Mouse (Mus musculus): ENCODE measurements at regions not wholly inside any gene's neighbourhood (a gene's known extent, or its start where the extent isn't known, plus 50 kb on each side); places are given as distances from the start of the nearest gene placed in this dataset.
A peak's percentile ranks its signal among the peaks of the same experiment; 100 is the strongest.

- WGBS = 3% methylated on average over 14 of the region's 14 CpGs
- Histone ChIP-seq H3K27me3 (ENCODE audit: insufficient read depth, low read length) (peaks cover 94% of the 10 kb centered on the region), H3K4me2 (ENCODE audit: low read length) (peak overlapping the region; percentile 37; the same call in 1 of the 2 replicates), H3K36me3 (ENCODE audit: insufficient read depth, low read length) (no peaks in the 10 kb centered on the region), H3K4me3 (replicated peaks; ENCODE audit: low read depth, low read length) (peak overlapping the region; percentile 24; the same call in 1 of the 2 replicates), H3K9me3 (replicated peaks; ENCODE audit: low read length) (no peaks in the 10 kb centered on the region), H3K9ac (ENCODE audit: low read depth, low read length) (no peak overlapping the region), H3K27ac (no peak overlapping the region), H3K4me1 (replicated peaks; ENCODE audit: insufficient read depth, low read length) (peaks cover 4% of the 10 kb centered on the region; the same call in 1 of the 2 replicates)
- TF ChIP-seq CTCF (IDR thresholded peaks at IDR 0.05; ENCODE audit: low read depth) = no peak
- ATAC-seq (replicated peaks; ENCODE audit: low FRiP score, low read depth) (no peak), DNase-seq (ENCODE audit: low spot score) (no peak)
Measured at GRCm38 (mm10) chr13:83721563-83721962, 217.7 kb downstream of the Mef2c start.

GRCm38 (mm10) chr13:83722241-83722640 is 218.4 kb downstream of the Mef2c start:
- DNase-seq (ENCODE audit: low spot score) (no peak), ATAC-seq (replicated peaks; ENCODE audit: low FRiP score, low read depth) (no peak)
- no peaks in the 10 kb centered on the region for H3K9me3 ChIP-seq (replicated peaks; ENCODE audit: low read length)
- no peak overlapping the region for H3K27ac ChIP-seq
- no peak overlapping the region for H3K4me3 ChIP-seq (replicated peaks; ENCODE audit: low read depth, low read length)
- H3K4me2 ChIP-seq (ENCODE audit: low read length) = no peak overlapping the region
- peaks cover 94% of the 10 kb centered on the region for H3K27me3 ChIP-seq (ENCODE audit: insufficient read depth, low read length)
- TF ChIP-seq CTCF (IDR thresholded peaks at IDR 0.05; ENCODE audit: low read depth) = no peak
- H3K36me3 ChIP-seq (ENCODE audit: insufficient read depth, low read length) = no peaks in the 10 kb centered on the region
- no peak overlapping the region for H3K9ac ChIP-seq (ENCODE audit: low read depth, low read length)
- 5% methylated on average over 7 of the region's 7 CpGs for WGBS
- H3K4me1 ChIP-seq (replicated peaks; ENCODE audit: insufficient read depth, low read length) = peaks cover 4% of the 10 kb centered on the region; the same call in 1 of the 2 replicates

GRCm38 (mm10) chr13:83722791-83723190 is 219.0 kb downstream of the Mef2c start:
- Histone ChIP-seq H3K36me3 (ENCODE audit: insufficient read depth, low read length) (no peaks in the 10 kb centered on the region), H3K9ac (ENCODE audit: low read depth, low read length) (no peak overlapping the region), H3K4me1 (replicated peaks; ENCODE audit: insufficient read depth, low read length) (peaks cover 4% of the 10 kb centered on the region; the same call in 1 of the 2 replicates), H3K4me3 (replicated peaks; ENCODE audit: low read depth, low read length) (no peak overlapping the region), H3K4me2 (ENCODE audit: low read length) (no peak overlapping the region), H3K9me3 (replicated peaks; ENCODE audit: low read length) (no peaks in the 10 kb centered on the region), H3K27ac (no peak overlapping the region), H3K27me3 (ENCODE audit: insufficient read depth, low read length) (peaks cover 94% of the 10 kb centered on the region)
- WGBS = 9% methylated on average over 3 of the region's 3 CpGs
- DNase-seq (ENCODE audit: low spot score) (no peak), ATAC-seq (replicated peaks; ENCODE audit: low FRiP score, low read depth) (no peak)
- no peak for TF ChIP-seq CTCF (IDR thresholded peaks at IDR 0.05; ENCODE audit: low read depth)

GRCm38 (mm10) chr13:83723396-83723795 is 219.6 kb downstream of the Mef2c start:
- Histone ChIP-seq H3K9ac (ENCODE audit: low read depth, low read length) (no peak overlapping the region), H3K36me3 (ENCODE audit: insufficient read depth, low read length) (no peaks in the 10 kb centered on the region), H3K27me3 (ENCODE audit: insufficient read depth, low read length) (peaks cover 94% of the 10 kb centered on the region), H3K9me3 (replicated peaks; ENCODE audit: low read length) (no peaks in the 10 kb centered on the region), H3K4me3 (replicated peaks; ENCODE audit: low read depth, low read length) (no peak overlapping the region), H3K27ac (no peak overlapping the region), H3K4me1 (replicated peaks; ENCODE audit: insufficient read depth, low read length) (peaks cover 4% of the 10 kb centered on the region; the same call in 1 of the 2 replicates), H3K4me2 (ENCODE audit: low read length) (no peak overlapping the region)
- ATAC-seq (replicated peaks; ENCODE audit: low FRiP score, low read depth) (no peak), DNase-seq (ENCODE audit: low spot score) (no peak)
- WGBS = 14% methylated on average over 2 of the region's 2 CpGs
- TF ChIP-seq CTCF (IDR thresholded peaks at IDR 0.05; ENCODE audit: low read depth) = no peak

DNA sequence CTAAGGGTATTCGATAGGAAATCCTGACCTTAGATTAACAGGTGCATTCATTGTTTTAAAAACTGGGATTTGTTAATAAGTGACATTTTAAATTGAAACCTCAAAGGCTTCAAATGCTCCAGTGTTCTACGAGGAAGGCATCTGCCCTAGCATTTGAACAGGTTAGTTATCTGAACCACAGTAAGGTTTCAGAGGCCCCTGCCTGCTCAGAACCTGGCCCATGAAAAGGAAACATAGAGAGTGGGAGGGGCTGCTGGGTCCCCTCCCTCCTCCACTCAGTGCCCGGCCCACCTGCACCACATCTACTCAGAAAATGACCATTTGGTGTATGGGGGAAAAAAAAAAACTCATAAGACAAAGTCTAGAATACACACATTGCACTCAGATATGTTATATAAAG is 220.4 kb downstream of the Mef2c start:
- H3K27ac ChIP-seq = no peak overlapping the region
- no peak for DNase-seq (ENCODE audit: low spot score)
- H3K4me1 ChIP-seq (replicated peaks; ENCODE audit: insufficient read depth, low read length) = peaks cover 4% of the 10 kb centered on the region; the same call in 1 of the 2 replicates
- H3K4me3 ChIP-seq (replicated peaks; ENCODE audit: low read depth, low read length) = no peak overlapping the region
- WGBS = 16% methylated on average over 3 of the region's 3 CpGs
- H3K9ac ChIP-seq (ENCODE audit: low read depth, low read length) = no peak overlapping the region
- H3K4me2 ChIP-seq (ENCODE audit: low read length) = no peak overlapping the region
- peaks cover 93% of the 10 kb centered on the region for H3K27me3 ChIP-seq (ENCODE audit: insufficient read depth, low read length)
- H3K36me3 ChIP-seq (ENCODE audit: insufficient read depth, low read length) = no peaks in the 10 kb centered on the region
- H3K9me3 ChIP-seq (replicated peaks; ENCODE audit: low read length) = no peaks in the 10 kb centered on the region
- ATAC-seq (replicated peaks; ENCODE audit: low FRiP score, low read depth) = no peak
- TF ChIP-seq CTCF (IDR thresholded peaks at IDR 0.05; ENCODE audit: low read depth) = no peak

- WGBS = 2% methylated on average over 11 of the region's 11 CpGs
- H3K9ac ChIP-seq (ENCODE audit: low read depth, low read length) = no peak overlapping the region
- no peak overlapping the region for H3K27ac ChIP-seq
- no peaks in the 10 kb centered on the region for H3K36me3 ChIP-seq (ENCODE audit: insufficient read depth, low read length)
- DNase-seq (ENCODE audit: low spot score) (peak; percentile 58), ATAC-seq (replicated peaks; ENCODE audit: low FRiP score, low read depth) (peak; percentile 71; the same call in 1 of the 2 replicates)
- H3K4me1 ChIP-seq (replicated peaks; ENCODE audit: insufficient read depth, low read length) = peaks cover 4% of the 10 kb centered on the region; the same call in 1 of the 2 replicates
- no peaks in the 10 kb centered on the region for H3K9me3 ChIP-seq (replicated peaks; ENCODE audit: low read length)
- peaks cover 85% of the 10 kb centered on the region for H3K27me3 ChIP-seq (ENCODE audit: insufficient read depth, low read length)
- no peak overlapping the region for H3K4me3 ChIP-seq (replicated peaks; ENCODE audit: low read depth, low read length)
- TF ChIP-seq CTCF (IDR thresholded peaks at IDR 0.05; ENCODE audit: low read depth) = peak; percentile 80
- H3K4me2 ChIP-seq (ENCODE audit: low read length) = no peak overlapping the region
Measured at GRCm38 (mm10) chr13:83724995-83725394, 221.2 kb downstream of the Mef2c start.

DNA sequence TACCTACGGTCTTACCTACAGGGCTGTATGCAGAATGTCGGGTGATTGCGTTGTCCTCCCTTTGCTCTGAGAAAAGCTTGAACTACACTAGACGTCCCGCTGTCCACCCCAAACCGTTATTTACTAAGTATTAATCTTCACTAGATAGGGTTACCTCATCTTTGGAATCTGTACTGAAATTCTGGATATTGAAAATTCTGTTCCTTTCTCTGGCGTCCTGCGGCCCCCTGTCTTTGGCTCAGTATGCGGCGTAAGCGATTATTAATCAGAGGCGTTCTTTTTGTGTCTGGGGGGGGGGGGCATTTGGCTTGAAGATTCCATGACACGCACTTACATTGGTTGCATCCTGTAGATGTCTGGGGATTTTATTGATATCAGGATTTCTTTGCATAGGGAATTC is 222.0 kb downstream of the Mef2c start:
- no peak overlapping the region for H3K4me2 ChIP-seq (ENCODE audit: low read length)
- TF ChIP-seq CTCF (IDR thresholded peaks at IDR 0.05; ENCODE audit: low read depth) = no peak
- H3K27ac ChIP-seq = no peak overlapping the region
- DNase-seq (ENCODE audit: low spot score) (no peak), ATAC-seq (replicated peaks; ENCODE audit: low FRiP score, low read depth) (no peak)
- H3K27me3 ChIP-seq (ENCODE audit: insufficient read depth, low read length) = peaks cover 81% of the 10 kb centered on the region
- no peak overlapping the region for H3K4me3 ChIP-seq (replicated peaks; ENCODE audit: low read depth, low read length)
- WGBS = 15% methylated on average over 13 of the region's 13 CpGs
- H3K9me3 ChIP-seq (replicated peaks; ENCODE audit: low read length) = no peaks in the 10 kb centered on the region
- peaks cover 2% of the 10 kb centered on the region; the same call in 1 of the 2 replicates for H3K4me1 ChIP-seq (replicated peaks; ENCODE audit: insufficient read depth, low read length)
- H3K9ac ChIP-seq (ENCODE audit: low read depth, low read length) = no peak overlapping the region
- no peaks in the 10 kb centered on the region for H3K36me3 ChIP-seq (ENCODE audit: insufficient read depth, low read length)

Data from kidney, postnatal 0 days (tissue).